Mouse (Mus musculus): Measurements from ENCODE around the gene Dppa3.

GRCm38 (mm10) chr6:122672746-122673145 lies 46.5 kb downstream of the Dppa3 start:
- TF ChIP-seq POLR2A (IDR thresholded peaks at IDR 0.05; ENCODE audit: control insufficient read depth, low read depth, low read length) (no peak), CTCF (IDR thresholded peaks at IDR 0.05; ENCODE audit: control insufficient read depth, insufficient read depth, insufficient replicate concordance, low read depth, low read length) (no peak)
